Mouse (Mus musculus) heart, embryonic 12.5 days (tissue): Measurements from ENCODE around the gene Nck1. TPM values are rescaled to one million over a fixed set of nuclear protein-coding genes. Genes with fewer than 3 reads are reported as not detected.

Experiments
- ATAC-seq: fragments of 200-750 bp; cut with Nextera tagmentation; 2 replicates; pipeline ENCODE4 v1.8.0; 2017; ENCODE audit warnings: moderate TSS enrichment, moderate library complexity; ENCODE audit not compliant: insufficient number of reproducible peaks, low FRiP score
- H3K27ac ChIP-seq: fragments of 300-500 bp; sonication (generic); 2 replicates; pipeline ENCODE4 v1.5.1; 2016; ENCODE audit warnings: mild to moderate bottlenecking, moderate library complexity; ENCODE audit not compliant: poor library complexity, severe bottlenecking
- H3K27me3 ChIP-seq: fragments of 300-500 bp; sonication (generic); replicated peaks from 2 replicates; pipeline ENCODE4 v1.6.1; 2016; ENCODE audit warnings: mild to moderate bottlenecking, moderate library complexity
- H3K36me3 ChIP-seq: fragments of 300-500 bp; sonication (generic); 2 replicates; pipeline ENCODE4 v1.6.1; 2016; ENCODE audit warnings: mild to moderate bottlenecking, moderate library complexity
- H3K4me1 ChIP-seq: fragments of 300-500 bp; sonication (generic); replicated peaks from 2 replicates; pipeline ENCODE4 v1.6.1; 2016; ENCODE audit warnings: mild to moderate bottlenecking
- H3K4me2 ChIP-seq: fragments of 300-500 bp; sonication (generic); 2 replicates; pipeline ENCODE4 v1.6.1; 2016; ENCODE audit warnings: mild to moderate bottlenecking, moderate library complexity
- H3K4me3 ChIP-seq: fragments of 300-500 bp; sonication (generic); 2 replicates; pipeline ENCODE4 v1.5.1; 2016; ENCODE audit warnings: mild to moderate bottlenecking
- H3K9ac ChIP-seq: fragments of 300-500 bp; sonication (generic); 2 replicates; pipeline ENCODE4 v1.6.1; 2016; ENCODE audit warnings: mild to moderate bottlenecking, moderate library complexity
- H3K9me3 ChIP-seq: fragments of 300-500 bp; sonication (generic); replicated peaks from 2 replicates; pipeline ENCODE4 v1.6.1; 2016; ENCODE audit warnings: mild to moderate bottlenecking, moderate library complexity
- WGBS: fragments of 180-500 bp; shearing (Covaris S2); methylation state at CpG from one replicate; pipeline ENCODE4 v1.1.7; 2016; 5-methylcytosine and 5-hydroxymethylcytosine counted together
- polyA plus RNA-seq: library from polyadenylated mRNA; unstranded; fragments of >200 nt; fragmentation: Nextera tagmentation; extraction: Ambion mirVana; gene quantifications from 2 replicates; pipeline ENCODE4 v1.2.1, GENCODE M21; 2016

Gene Nck1
- polyA plus RNA-seq, 1 experiment from 2014 or later = 64.1 TPM

DNA sequence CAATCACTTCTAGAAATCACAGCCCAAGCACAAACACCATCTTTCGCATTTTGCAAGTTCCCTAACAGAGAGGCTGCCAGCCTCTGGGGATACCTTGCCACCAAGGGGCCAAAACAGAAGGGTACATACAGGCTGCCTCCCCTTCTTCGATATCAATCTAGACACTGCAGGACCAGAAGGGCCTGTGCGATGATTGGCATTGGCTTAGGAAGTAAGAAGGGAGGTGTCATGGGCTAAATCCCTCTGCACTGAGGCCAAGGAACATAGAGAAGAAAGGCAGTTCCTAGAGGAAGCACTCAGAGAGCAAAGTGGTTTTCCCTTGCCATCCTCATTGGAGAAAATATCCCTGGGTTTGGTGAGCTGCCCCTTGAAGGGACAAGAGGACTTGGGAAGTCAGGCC, 76.3 kb downstream of the Nck1 start:
- H3K9me3 ChIP-seq = no peaks in the 10 kb centered on the region
- H3K4me1 ChIP-seq = peaks cover 5% of the 10 kb centered on the region; the same call in 1 of the 2 replicates
- H3K27ac ChIP-seq = no peak overlapping the region
- H3K4me3 ChIP-seq = no peak overlapping the region
- WGBS = 87% methylated on average over 3 of the region's 3 CpGs
- no peak for ATAC-seq
- no peaks in the 10 kb centered on the region for H3K27me3 ChIP-seq
- H3K36me3 ChIP-seq = no peaks in the 10 kb centered on the region
- no peak overlapping the region for H3K9ac ChIP-seq
- H3K4me2 ChIP-seq = no peak overlapping the region

DNA sequence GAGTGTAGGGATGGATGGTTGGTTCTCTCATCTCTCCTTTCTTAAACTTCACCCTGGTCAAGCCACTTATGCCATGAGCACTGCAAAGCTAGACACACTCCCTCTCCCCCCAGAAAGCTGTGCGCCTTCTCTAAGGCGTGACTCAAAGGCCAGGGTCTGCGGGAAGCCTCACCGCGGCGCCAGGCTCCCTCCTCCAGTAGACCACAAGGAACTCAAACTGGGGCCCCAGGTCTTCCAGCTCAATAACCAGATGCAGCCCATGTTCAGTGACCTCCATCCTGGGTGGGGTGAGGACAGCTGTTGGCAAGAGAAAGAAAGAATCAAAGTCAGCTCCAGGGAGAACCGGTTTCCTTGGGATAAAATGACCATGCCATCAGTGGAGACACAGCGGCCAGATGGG, 77.8 kb downstream of the Nck1 start:
- WGBS = 97% methylated on average over 8 of the region's 8 CpGs
- Histone ChIP-seq H3K27ac (no peak overlapping the region), H3K9ac (no peak overlapping the region), H3K27me3 (no peaks in the 10 kb centered on the region), H3K36me3 (no peaks in the 10 kb centered on the region), H3K4me1 (peaks cover 5% of the 10 kb centered on the region; the same call in 1 of the 2 replicates), H3K4me2 (no peak overlapping the region), H3K4me3 (no peak overlapping the region), H3K9me3 (no peaks in the 10 kb centered on the region)
- no peak for ATAC-seq

DNA sequence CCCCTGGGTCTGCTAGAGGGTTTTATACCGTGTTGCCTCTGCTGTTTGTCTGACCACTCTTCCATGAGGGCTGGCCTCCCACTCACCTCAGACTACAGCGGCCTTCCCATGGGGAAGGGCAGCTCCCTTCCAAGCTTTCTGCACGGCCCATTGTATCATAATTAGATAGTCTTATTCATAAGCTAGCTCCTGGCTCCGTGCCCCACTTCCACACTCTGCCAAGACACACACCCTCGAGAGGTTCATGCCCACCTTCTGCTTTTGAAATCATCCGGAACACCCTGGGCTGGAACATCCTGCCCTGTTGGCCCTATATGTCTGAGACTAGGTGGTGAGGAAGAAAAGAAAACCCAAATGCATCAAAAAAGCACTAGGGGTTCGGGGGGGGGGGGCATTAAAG, 78.3 kb downstream of the Nck1 start:
- H3K4me3 ChIP-seq = no peak overlapping the region
- H3K9ac ChIP-seq = no peak overlapping the region
- no peaks in the 10 kb centered on the region for H3K9me3 ChIP-seq
- no peak overlapping the region for H3K4me2 ChIP-seq
- 66% methylated on average over 7 of the region's 7 CpGs for WGBS
- no peaks in the 10 kb centered on the region for H3K27me3 ChIP-seq
- no peak overlapping the region for H3K27ac ChIP-seq
- H3K4me1 ChIP-seq = peaks cover 5% of the 10 kb centered on the region; the same call in 1 of the 2 replicates
- ATAC-seq = no peak
- no peaks in the 10 kb centered on the region for H3K36me3 ChIP-seq

DNA sequence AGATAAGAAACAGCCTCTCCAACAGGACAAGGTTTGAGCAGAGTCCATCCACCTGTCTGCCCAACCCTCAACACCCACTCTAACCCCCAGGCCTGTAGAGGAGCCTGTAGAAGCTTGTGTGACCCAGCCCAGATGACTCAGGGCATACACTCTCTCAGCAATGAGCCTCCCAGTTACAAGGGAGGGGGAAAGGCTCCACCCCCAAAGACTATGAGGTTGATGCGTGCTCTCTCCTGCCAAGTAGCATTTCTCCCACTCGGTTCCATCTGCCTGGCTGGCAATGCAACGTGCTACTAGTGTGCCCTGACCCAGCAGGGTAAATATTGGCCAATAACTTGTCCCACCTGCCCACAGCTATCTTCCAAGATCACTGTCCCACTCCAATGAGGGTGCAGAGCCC, 79.2 kb downstream of the Nck1 start:
- H3K4me3 ChIP-seq = no peak overlapping the region
- no peak overlapping the region for H3K9ac ChIP-seq
- WGBS = 81% methylated on average over 3 of the region's 3 CpGs
- no peak overlapping the region for H3K27ac ChIP-seq
- peaks cover 5% of the 10 kb centered on the region; the same call in 1 of the 2 replicates for H3K4me1 ChIP-seq
- no peaks in the 10 kb centered on the region for H3K27me3 ChIP-seq
- no peaks in the 10 kb centered on the region for H3K9me3 ChIP-seq
- no peak overlapping the region for H3K4me2 ChIP-seq
- H3K36me3 ChIP-seq = no peaks in the 10 kb centered on the region
- ATAC-seq = no peak

DNA sequence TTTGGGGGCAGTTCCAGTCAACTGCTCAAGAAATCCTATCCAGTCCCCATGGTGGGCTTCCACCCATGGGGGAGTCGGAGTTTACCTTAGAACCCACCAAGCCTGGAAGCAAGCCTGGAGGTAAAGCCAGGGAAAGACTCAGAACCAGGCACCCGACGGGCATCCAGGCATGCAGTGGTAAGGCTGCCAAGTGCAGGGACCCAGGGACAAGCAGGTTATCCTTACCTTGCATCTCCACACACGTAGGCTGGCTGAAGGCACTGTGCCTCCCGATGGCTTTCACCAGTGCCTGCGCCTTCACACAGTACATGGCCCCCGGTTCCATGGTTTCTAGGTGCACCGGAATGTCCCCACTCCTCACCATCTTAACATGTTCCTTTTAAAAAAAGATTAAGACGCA, 79.9 kb downstream of the Nck1 start:
- 85% methylated on average over 9 of the region's 9 CpGs for WGBS
- Histone ChIP-seq H3K36me3 (peaks cover 5% of the 10 kb centered on the region; the same call in 1 of the 2 replicates), H3K4me1 (peaks cover 4% of the 10 kb centered on the region; the same call in 1 of the 2 replicates), H3K4me3 (no peak overlapping the region), H3K4me2 (no peak overlapping the region), H3K27ac (no peak overlapping the region), H3K9me3 (no peaks in the 10 kb centered on the region), H3K9ac (no peak overlapping the region), H3K27me3 (no peaks in the 10 kb centered on the region)
- no peak for ATAC-seq

DNA sequence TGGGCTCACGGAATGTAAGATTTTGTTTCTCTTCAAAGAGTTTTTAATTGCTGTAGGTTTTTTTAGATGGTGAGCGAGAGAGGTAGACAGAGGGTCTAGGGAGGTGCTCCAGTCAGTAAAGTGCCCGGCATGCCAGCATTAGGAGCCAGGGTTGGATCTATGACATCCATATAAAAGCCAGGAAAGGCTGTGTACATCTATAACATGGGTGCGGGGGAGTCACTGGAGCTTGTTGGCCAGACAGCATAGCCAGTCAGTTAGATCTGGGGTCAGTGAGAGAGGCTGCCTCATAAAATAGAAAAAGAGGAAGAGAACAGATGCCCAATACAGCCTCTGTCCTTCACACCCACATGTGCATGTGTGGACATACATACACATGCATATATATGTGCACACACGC, 80.6 kb downstream of the Nck1 start:
- ATAC-seq = no peak
- Histone ChIP-seq H3K9me3 (no peaks in the 10 kb centered on the region), H3K4me1 (no peaks in the 10 kb centered on the region), H3K36me3 (peaks cover 9% of the 10 kb centered on the region), H3K4me2 (no peak overlapping the region), H3K4me3 (no peak overlapping the region), H3K27ac (no peak overlapping the region), H3K9ac (no peak overlapping the region), H3K27me3 (no peaks in the 10 kb centered on the region)
- WGBS = 93% methylated on average over 5 of the region's 5 CpGs

DNA sequence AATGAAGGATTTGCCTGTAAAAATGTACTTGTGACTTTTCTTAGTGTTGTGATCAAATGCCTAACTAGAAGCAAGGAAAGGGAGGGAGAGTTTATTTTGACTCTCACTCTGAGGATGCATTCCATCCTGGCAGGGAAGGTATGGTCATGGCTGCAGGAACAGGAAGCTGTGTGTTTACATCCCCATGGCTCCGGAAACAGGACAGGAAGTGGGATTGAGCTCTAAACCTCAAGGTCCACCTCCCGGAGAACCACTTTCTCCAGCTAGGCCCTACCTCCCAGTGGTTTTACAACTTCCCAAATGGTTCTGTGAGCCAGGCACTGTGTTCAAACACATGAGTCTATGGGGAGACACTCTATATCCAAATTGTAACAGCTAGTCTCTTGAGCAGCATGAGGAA, 82.2 kb downstream of the Nck1 start:
- no peak overlapping the region for H3K4me2 ChIP-seq
- H3K9me3 ChIP-seq = no peaks in the 10 kb centered on the region
- H3K4me3 ChIP-seq = no peak overlapping the region
- peaks cover 14% of the 10 kb centered on the region for H3K36me3 ChIP-seq
- WGBS = 63% methylated on average over 2 of the region's 2 CpGs
- H3K27ac ChIP-seq = no peak overlapping the region
- no peak for ATAC-seq
- no peaks in the 10 kb centered on the region for H3K4me1 ChIP-seq
- no peaks in the 10 kb centered on the region for H3K27me3 ChIP-seq
- no peak overlapping the region for H3K9ac ChIP-seq

DNA sequence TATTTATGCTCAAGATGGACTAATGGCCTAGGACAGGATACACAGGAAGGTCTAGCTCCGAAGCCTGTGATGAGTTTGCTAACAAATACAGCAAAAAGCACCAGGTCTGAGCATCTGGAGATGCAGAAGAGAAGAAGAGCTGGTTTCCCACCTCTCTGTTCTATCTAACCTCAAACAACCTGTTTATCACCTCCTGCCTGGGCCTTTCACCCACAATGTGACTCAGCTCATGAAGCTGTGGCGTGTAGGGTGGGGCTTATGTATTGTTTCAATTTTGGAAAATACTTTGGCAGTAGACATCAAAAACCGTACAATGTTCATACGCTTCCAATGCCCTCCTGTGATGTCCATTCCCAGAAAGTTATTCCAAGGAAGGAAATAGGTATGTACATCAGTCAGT, 83.8 kb downstream of the Nck1 start:
- Histone ChIP-seq H3K9me3 (no peaks in the 10 kb centered on the region), H3K27ac (no peak overlapping the region), H3K4me1 (0 out of 2 replicates have a peak, but pooled peaks cover 5% of the 10 kb centered on the region), H3K27me3 (no peaks in the 10 kb centered on the region), H3K9ac (no peak overlapping the region), H3K4me3 (no peak overlapping the region), H3K36me3 (peaks cover 14% of the 10 kb centered on the region), H3K4me2 (no peak overlapping the region)
- 94% methylated on average over 4 of the region's 4 CpGs for WGBS
- ATAC-seq = no peak

DNA sequence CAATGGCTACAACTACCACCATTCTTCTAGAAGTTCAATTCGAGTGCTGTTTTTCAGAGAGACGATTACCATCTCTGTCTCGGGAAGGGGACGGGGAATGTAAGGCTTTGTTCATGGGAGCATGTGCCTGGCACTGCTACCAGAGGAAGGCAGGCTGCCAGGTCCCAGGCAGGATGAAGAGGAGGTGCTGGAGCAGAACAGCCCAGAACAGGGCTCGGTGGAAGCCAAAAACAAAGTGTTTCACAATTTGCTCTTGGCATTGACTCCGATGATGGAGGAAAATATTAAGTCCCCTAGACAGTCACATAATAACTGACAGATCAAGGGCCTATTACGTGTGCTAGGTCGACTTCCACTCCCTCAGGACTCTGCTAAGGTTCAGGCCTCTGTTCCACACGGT, 84.3 kb downstream of the Nck1 start:
- Histone ChIP-seq H3K27ac (no peak overlapping the region), H3K9ac (no peak overlapping the region), H3K4me3 (no peak overlapping the region), H3K36me3 (peaks cover 14% of the 10 kb centered on the region), H3K4me2 (no peak overlapping the region), H3K27me3 (no peaks in the 10 kb centered on the region), H3K9me3 (no peaks in the 10 kb centered on the region), H3K4me1 (0 out of 2 replicates have a peak, but pooled peaks cover 5% of the 10 kb centered on the region)
- no peak for ATAC-seq
- WGBS = 84% methylated on average over 9 of the region's 9 CpGs

DNA sequence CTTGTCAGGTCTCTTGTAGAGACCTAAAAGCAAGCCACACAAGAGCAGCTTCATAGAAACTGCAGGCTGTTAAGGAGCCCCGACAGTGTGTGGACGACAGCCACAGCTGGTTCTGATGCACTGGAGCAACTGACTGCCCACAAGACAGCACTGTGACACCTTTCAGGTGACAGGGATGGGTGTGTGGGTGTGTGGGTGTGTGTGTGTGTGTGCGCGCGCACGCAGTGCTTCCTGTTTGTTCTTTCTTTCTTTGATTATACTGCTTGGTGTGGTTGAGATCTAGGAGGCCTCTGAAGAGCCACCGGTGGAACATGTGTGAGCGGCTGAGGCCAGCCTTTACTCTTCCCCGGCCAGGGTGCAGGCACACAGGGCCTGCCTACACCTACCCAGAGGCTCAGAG, 85.7 kb downstream of the Nck1 start:
- H3K27ac ChIP-seq = no peak overlapping the region
- no peak overlapping the region for H3K9ac ChIP-seq
- no peak for ATAC-seq
- WGBS = 89% methylated on average over 9 of the region's 9 CpGs
- no peaks in the 10 kb centered on the region for H3K27me3 ChIP-seq
- H3K9me3 ChIP-seq = no peaks in the 10 kb centered on the region
- H3K4me2 ChIP-seq = no peak overlapping the region
- peaks cover 14% of the 10 kb centered on the region for H3K36me3 ChIP-seq
- H3K4me1 ChIP-seq = 0 out of 2 replicates have a peak, but pooled peaks cover 6% of the 10 kb centered on the region
- H3K4me3 ChIP-seq = no peak overlapping the region

DNA sequence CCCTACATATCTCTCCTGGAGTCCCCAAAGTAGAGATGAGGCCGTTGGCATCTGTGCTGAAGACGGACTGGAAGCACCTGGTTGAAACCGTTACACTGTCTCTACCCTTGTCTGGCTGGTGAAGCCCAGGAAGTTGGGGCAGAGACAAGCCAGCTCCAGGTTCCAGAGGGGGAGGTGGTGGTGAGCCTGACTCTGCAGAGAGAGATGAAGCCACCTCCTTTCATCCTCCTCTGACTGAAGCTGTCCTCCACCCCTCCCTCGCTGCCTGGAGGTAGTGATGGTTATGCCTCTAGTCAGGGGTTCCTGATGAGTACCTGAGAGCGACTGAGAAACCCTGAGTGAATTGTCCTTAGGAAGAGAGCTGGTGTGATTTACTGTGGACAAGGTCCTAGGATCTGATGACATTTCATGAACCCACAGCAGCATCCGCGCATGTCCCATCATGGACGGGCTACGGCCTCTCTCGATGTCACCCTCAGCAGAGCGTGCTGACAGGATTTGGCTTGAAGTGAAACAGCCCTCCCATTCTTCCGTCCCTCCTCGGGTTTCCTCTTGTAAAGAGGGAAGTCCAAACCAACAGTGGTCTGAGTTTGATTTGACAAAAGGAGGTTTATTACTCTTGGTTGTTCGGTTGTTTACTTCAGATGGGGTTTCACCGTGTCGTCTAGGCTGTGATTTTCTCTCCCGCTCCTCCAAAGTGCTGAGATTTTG, 87.8 kb downstream of the Nck1 start:
- no peak overlapping the region for H3K27ac ChIP-seq

DNA sequence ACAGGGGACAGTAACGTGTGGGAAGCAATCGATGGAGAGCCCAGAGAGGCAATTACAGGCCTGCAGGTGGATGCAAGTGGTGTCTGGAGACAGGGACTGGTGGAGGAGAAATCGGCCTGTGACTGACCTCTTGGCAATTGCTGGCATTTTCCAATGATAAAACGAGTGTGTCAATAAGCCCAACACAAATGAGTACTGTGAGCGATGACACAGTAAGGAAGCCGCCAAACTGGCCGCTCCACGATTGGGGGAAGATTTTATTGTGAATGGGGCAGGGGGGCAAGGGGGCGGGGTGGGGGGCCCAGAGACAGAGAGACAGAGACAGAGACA, 91.3 kb downstream of the Nck1 start:
- Histone ChIP-seq H3K4me1 (peaks cover 20% of the 10 kb centered on the region), H3K4me3 (peak overlapping the region; percentile 47), H3K27me3 (no peaks in the 10 kb centered on the region), H3K27ac (no peak overlapping the region), H3K9me3 (no peaks in the 10 kb centered on the region), H3K9ac (peak overlapping the region; percentile 57), H3K4me2 (peak overlapping the region; percentile 82), H3K36me3 (no peaks in the 10 kb centered on the region)
- 9% methylated on average over 9 of the region's 9 CpGs for WGBS
- 0 out of 2 replicates have a peak, but pooled peaks have one; percentile 34 for ATAC-seq

More for the DNA sequence above, 87.8 kb downstream of the Nck1 start:
- Histone ChIP-seq H3K27me3 (no peaks in the 10 kb centered on the region), H3K4me3 (no peak overlapping the region), H3K4me2 (no peak overlapping the region), H3K4me1 (peaks cover 17% of the 10 kb centered on the region; the same call in 1 of the 2 replicates), H3K9ac (no peak overlapping the region), H3K9me3 (no peaks in the 10 kb centered on the region), H3K36me3 (peaks cover 14% of the 10 kb centered on the region)
- ATAC-seq = no peak
- 66% methylated on average over 17 of the region's 17 CpGs for WGBS
